Mouse (Mus musculus): Measurements from ENCODE around the gene Nme9.

Gene Nme9

DNA sequence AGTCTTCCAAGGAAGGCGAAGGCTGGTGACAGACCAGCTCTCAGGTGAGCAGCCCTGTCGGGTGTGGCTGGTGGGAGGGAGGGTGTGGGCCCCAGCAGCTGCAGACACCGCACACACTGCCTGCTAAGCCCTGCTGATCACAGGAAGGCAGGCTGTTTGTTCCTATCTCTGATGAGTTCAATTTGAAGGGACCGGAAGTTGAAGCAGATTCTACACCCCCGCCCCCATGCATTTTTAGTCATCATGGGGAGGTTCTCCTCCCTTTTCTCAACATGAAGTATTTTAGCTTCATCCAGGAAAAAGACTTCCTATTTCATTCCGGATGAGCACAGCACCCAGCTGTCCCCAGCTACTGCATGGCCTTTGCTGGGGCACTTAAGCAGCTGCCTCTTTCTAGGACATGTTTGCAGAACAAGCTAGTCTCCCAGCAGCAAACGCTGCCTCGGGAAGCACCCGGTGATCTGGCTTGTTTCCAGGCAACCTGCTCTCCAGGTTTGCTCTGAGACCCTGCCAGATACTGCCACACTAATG is 28.0 kb downstream of the Nme9 start:
- in situ Hi-C loops (cut with MboI; ENCODE audit: low sequenced_read_pairs) = no loop called here

DNA sequence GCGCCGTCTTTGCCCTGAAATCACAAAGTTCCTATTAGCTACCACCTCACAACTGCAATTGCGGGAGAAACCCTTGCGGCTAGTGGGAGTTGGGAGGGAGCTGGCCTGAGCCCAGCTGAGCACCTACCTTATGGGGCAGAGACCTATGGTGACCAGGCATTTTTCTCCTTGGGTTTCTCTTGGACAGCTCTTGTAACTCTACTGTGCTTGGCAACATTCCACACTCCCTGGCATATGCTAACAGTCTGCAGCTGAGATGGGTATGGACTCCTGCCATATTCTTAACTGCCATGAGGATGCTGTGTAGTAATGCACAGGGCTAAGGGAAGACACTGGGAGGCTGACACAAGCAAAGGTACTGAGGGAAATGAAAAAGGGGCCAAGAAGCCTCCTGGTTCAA is 29.5 kb downstream of the Nme9 start:
- in situ Hi-C loops (cut with MboI; ENCODE audit: low sequenced_read_pairs) = no loop called here

- in situ Hi-C loops (cut with MboI; ENCODE audit: low sequenced_read_pairs) = no loop called here
These were observed 31.9 kb downstream of the Nme9 start for GRCm38 (mm10) chr9:99483191-99483590.

GRCm38 (mm10) chr9:99484632-99485031 is 33.4 kb downstream of the Nme9 start:
- in situ Hi-C loops (cut with MboI; ENCODE audit: low sequenced_read_pairs) = no loop called here

DNA sequence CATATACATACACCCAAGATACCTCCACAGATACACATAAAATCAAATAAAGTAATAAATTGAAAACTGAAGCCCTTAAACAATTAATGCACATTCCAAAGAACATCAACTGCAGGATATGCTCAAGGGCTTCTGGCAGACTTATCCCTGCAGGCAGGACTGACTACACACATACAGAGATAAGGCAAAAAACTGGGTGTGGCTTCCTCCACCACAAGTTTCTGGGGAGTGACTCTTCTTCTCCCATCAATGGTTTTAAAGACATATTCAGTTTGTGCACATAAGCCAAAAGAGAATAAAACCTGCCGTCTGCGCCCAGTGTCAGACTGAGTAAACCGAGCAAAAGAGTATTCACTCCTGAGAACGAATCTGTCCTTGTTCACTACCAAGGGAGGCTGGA is 33.9 kb downstream of the Nme9 start:
- in situ Hi-C loops (cut with MboI; ENCODE audit: low sequenced_read_pairs) = no loop called here

DNA sequence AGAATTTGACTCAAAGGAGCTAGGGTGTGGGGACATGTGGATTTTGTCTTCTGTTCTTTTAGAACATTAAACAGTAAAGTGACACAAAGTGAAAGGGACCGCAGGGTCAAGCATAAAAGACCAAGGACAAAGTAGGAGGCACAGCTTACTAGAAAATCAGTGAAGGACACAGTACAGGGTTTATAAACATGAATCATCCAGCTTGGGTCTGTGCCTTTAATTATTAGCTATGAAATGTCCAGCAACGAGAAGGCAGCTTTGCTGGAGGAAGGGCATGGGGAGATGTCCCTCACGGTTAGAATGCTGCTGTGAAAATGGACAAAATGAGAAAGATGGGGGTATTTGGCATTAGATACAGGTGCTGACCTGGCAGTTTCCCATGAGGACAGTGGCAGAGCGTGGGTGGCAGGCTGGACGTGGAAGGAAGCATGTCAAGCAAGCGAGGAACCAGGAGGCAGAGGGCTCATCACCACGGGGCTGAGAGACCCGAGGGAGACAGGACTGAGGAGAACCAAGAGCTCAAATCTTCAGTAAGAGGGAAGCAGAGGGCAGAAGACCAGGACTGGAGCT is 35.9 kb downstream of the Nme9 start:
- in situ Hi-C loops (cut with MboI; ENCODE audit: low sequenced_read_pairs) = no loop called here

- in situ Hi-C loops (cut with MboI; ENCODE audit: low sequenced_read_pairs) = no loop called here
These were observed 36.6 kb downstream of the Nme9 start for GRCm38 (mm10) chr9:99487841-99488240.

GRCm38 (mm10) chr9:99491050-99491449 is 39.8 kb downstream of the Nme9 start:
- in situ Hi-C loops (cut with MboI; ENCODE audit: low sequenced_read_pairs) = no loop called here

- in situ Hi-C loops (cut with MboI; ENCODE audit: low sequenced_read_pairs) = no loop called here
These were observed 41.4 kb downstream of the Nme9 start for GRCm38 (mm10) chr9:99492634-99493200.

- in situ Hi-C loops (cut with MboI; ENCODE audit: low sequenced_read_pairs) = no loop called here
These were observed 48.1 kb downstream of the Nme9 start for GRCm38 (mm10) chr9:99499336-99499735.

DNA sequence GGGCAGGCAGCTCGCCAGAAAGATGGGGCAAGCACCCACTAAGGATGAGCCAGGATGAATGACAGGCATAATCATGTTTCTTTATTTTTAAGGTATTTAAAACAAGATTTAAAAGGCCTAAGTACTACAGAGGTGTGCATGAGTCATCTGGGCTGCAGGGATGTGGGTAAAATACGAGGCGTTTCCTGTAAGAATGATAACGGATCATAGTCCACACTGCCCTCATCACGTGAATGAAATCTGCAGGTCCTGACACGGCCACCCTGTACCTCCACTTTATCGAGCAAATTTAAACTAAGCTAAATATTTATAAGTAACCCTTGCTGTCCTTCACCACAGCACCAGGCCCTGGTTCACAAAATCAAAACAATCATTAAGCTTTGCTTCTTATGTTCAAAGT is 54.6 kb downstream of the Nme9 start:
- in situ Hi-C loops (cut with MboI; ENCODE audit: low sequenced_read_pairs) = no loop called here
